Mouse (Mus musculus): Measurements from ENCODE around the gene Atp6v0e. TPM values are rescaled to one million over a fixed set of nuclear protein-coding genes. Genes with fewer than 3 reads are reported as not detected.
A peak's percentile ranks its signal among the peaks of the same experiment; 100 is the strongest.

The Atp6v0e gene
- polyA plus RNA-seq, 1 experiment from 2014 or later: 112 TPM

- H3K4me3 ChIP-seq: peak overlapping the region; percentile 71
- no peak overlapping the region for H3K27ac ChIP-seq
- peaks cover 15% of the 10 kb centered on the region; the same call in 1 of the 2 replicates for H3K4me1 ChIP-seq
- no peaks in the 10 kb centered on the region for H3K36me3 ChIP-seq
- peak overlapping the region; percentile 72 for H3K4me2 ChIP-seq (replicated peaks)
- no peaks in the 10 kb centered on the region for H3K27me3 ChIP-seq (replicated peaks)
- 26% methylated on average over 7 of the region's 7 CpGs for WGBS
- 0 out of 2 replicates have a peak overlapping the region, but pooled peaks have one; percentile 70 for H3K9ac ChIP-seq
- H3K9me3 ChIP-seq: no peaks in the 10 kb centered on the region
- ATAC-seq (ENCODE audit: low FRiP score, low read depth): 0 out of 2 replicates have a peak, but pooled peaks have one; percentile 19
Measured at GRCm38 (mm10) chr17:26675845-26676244, 12.8 kb downstream of the Atp6v0e start.

GRCm38 (mm10) chr17:26676252-26676615 is 13.2 kb downstream of the Atp6v0e start:
- peak; percentile 94 for ATAC-seq (ENCODE audit: low FRiP score, low read depth)
- H3K9me3 ChIP-seq: no peaks in the 10 kb centered on the region
- H3K36me3 ChIP-seq: no peaks in the 10 kb centered on the region
- H3K27me3 ChIP-seq (replicated peaks): no peaks in the 10 kb centered on the region
- H3K4me2 ChIP-seq (replicated peaks): peak overlapping the region; percentile 72
- under 1% methylated on average over 30 of the region's 30 CpGs for WGBS
- peak overlapping the region; percentile 33 for H3K27ac ChIP-seq
- peaks cover 15% of the 10 kb centered on the region; the same call in 1 of the 2 replicates for H3K4me1 ChIP-seq
- peak overlapping the region; percentile 71 for H3K4me3 ChIP-seq
- H3K9ac ChIP-seq: peak overlapping the region; percentile 70

- H3K9ac ChIP-seq: peak overlapping the region; percentile 70
- peak overlapping the region; percentile 33 for H3K27ac ChIP-seq
- no peaks in the 10 kb centered on the region for H3K27me3 ChIP-seq (replicated peaks)
- H3K4me3 ChIP-seq: peak overlapping the region; percentile 71
- H3K4me1 ChIP-seq: peaks cover 15% of the 10 kb centered on the region; the same call in 1 of the 2 replicates
- 4% methylated on average over 26 of the region's 26 CpGs for WGBS
- H3K36me3 ChIP-seq: no peaks in the 10 kb centered on the region
- peak overlapping the region; percentile 72 for H3K4me2 ChIP-seq (replicated peaks)
- ATAC-seq (ENCODE audit: low FRiP score, low read depth): peak; percentile 91
- H3K9me3 ChIP-seq: no peaks in the 10 kb centered on the region
Measured at GRCm38 (mm10) chr17:26676616-26677376, 13.8 kb downstream of the Atp6v0e start.

- Histone ChIP-seq H3K4me3 (no peak overlapping the region), H3K4me2 (replicated peaks) (peak overlapping the region; percentile 72)
- 89% methylated on average over 7 of the region's 7 CpGs for WGBS
Measured at GRCm38 (mm10) chr17:26677711-26678637, 14.9 kb downstream of the Atp6v0e start.

GRCm38 (mm10) chr17:26681276-26681675 is 18.2 kb downstream of the Atp6v0e start:
- no peak for ATAC-seq (ENCODE audit: low FRiP score, low read depth)
- H3K27me3 ChIP-seq (replicated peaks): no peaks in the 10 kb centered on the region
- 93% methylated on average over 6 of the region's 6 CpGs for WGBS
- peaks cover 15% of the 10 kb centered on the region; the same call in 1 of the 2 replicates for H3K4me1 ChIP-seq
- peaks cover 19% of the 10 kb centered on the region for H3K36me3 ChIP-seq
- no peaks in the 10 kb centered on the region for H3K9me3 ChIP-seq
- H3K4me3 ChIP-seq: no peak overlapping the region
- H3K4me2 ChIP-seq (replicated peaks): no peak overlapping the region
- no peak overlapping the region for H3K9ac ChIP-seq
- no peak overlapping the region for H3K27ac ChIP-seq

More at GRCm38 (mm10) chr17:26677711-26678637, 14.9 kb downstream of the Atp6v0e start:
- ATAC-seq (ENCODE audit: low FRiP score, low read depth): no peak
- H3K9me3 ChIP-seq: no peaks in the 10 kb centered on the region
- H3K36me3 ChIP-seq: peaks cover 1% of the 10 kb centered on the region
- H3K27me3 ChIP-seq (replicated peaks): no peaks in the 10 kb centered on the region
- peaks cover 15% of the 10 kb centered on the region; the same call in 1 of the 2 replicates for H3K4me1 ChIP-seq
- H3K27ac ChIP-seq: no peak overlapping the region
- H3K9ac ChIP-seq: no peak overlapping the region

- ATAC-seq (ENCODE audit: low FRiP score, low read depth): no peak
- H3K4me1 ChIP-seq: peaks cover 13% of the 10 kb centered on the region
- H3K9ac ChIP-seq: no peak overlapping the region
- no peak overlapping the region for H3K4me3 ChIP-seq
- no peak overlapping the region for H3K4me2 ChIP-seq (replicated peaks)
- 91% methylated on average over 17 of the region's 17 CpGs for WGBS
- H3K9me3 ChIP-seq: no peaks in the 10 kb centered on the region
- H3K36me3 ChIP-seq: peaks cover 19% of the 10 kb centered on the region
- no peak overlapping the region for H3K27ac ChIP-seq
- no peaks in the 10 kb centered on the region for H3K27me3 ChIP-seq (replicated peaks)
Measured at GRCm38 (mm10) chr17:26686334-26687000, 23.4 kb downstream of the Atp6v0e start.

- Histone ChIP-seq H3K27me3 (replicated peaks) (no peaks in the 10 kb centered on the region), H3K9ac (no peak overlapping the region), H3K4me3 (no peak overlapping the region), H3K9me3 (no peaks in the 10 kb centered on the region), H3K4me2 (replicated peaks) (no peak overlapping the region), H3K4me1 (peaks cover 16% of the 10 kb centered on the region), H3K27ac (no peak overlapping the region), H3K36me3 (peaks cover 10% of the 10 kb centered on the region)
- WGBS: 86% methylated on average over 8 of the region's 8 CpGs
- ATAC-seq (ENCODE audit: low FRiP score, low read depth): no peak
Measured at GRCm38 (mm10) chr17:26688795-26689735, 26.0 kb downstream of the Atp6v0e start.

GRCm38 (mm10) chr17:26689810-26690209 is 26.8 kb downstream of the Atp6v0e start:
- Histone ChIP-seq H3K9me3 (no peaks in the 10 kb centered on the region), H3K27me3 (replicated peaks) (no peaks in the 10 kb centered on the region), H3K4me1 (peaks cover 16% of the 10 kb centered on the region), H3K4me3 (no peak overlapping the region), H3K9ac (no peak overlapping the region), H3K4me2 (replicated peaks) (no peak overlapping the region), H3K27ac (no peak overlapping the region), H3K36me3 (0 out of 2 replicates have a peak, but pooled peaks cover 3% of the 10 kb centered on the region)
- WGBS: 80% methylated on average over 2 of the region's 2 CpGs
- no peak for ATAC-seq (ENCODE audit: low FRiP score, low read depth)

- no peak overlapping the region for H3K4me3 ChIP-seq
- no peaks in the 10 kb centered on the region for H3K36me3 ChIP-seq
- peaks cover 16% of the 10 kb centered on the region for H3K4me1 ChIP-seq
- 82% methylated on average over 5 of the region's 5 CpGs for whole genome bisulfite sequencing
- ATAC-seq (ENCODE audit: low FRiP score, low read depth): no peak
- no peak overlapping the region for H3K4me2 ChIP-seq (replicated peaks)
- no peak overlapping the region for H3K27ac ChIP-seq
- H3K9ac ChIP-seq: no peak overlapping the region
- no peaks in the 10 kb centered on the region for H3K27me3 ChIP-seq (replicated peaks)
- no peaks in the 10 kb centered on the region for H3K9me3 ChIP-seq
Measured at GRCm38 (mm10) chr17:26690236-26690635, 27.2 kb downstream of the Atp6v0e start.

- Histone ChIP-seq H3K4me2 (replicated peaks) (no peak overlapping the region), H3K9ac (no peak overlapping the region), H3K4me1 (peaks cover 16% of the 10 kb centered on the region), H3K9me3 (no peaks in the 10 kb centered on the region), H3K27ac (no peak overlapping the region), H3K27me3 (replicated peaks) (no peaks in the 10 kb centered on the region), H3K4me3 (no peak overlapping the region), H3K36me3 (peaks cover 7% of the 10 kb centered on the region)
- 91% methylated on average over 7 of the region's 7 CpGs for WGBS
- no peak for ATAC-seq (ENCODE audit: low FRiP score, low read depth)
Measured at GRCm38 (mm10) chr17:26691110-26691509, 28.1 kb downstream of the Atp6v0e start.

- no peak overlapping the region for H3K9ac ChIP-seq
- peaks cover 25% of the 10 kb centered on the region for H3K36me3 ChIP-seq
- no peaks in the 10 kb centered on the region for H3K27me3 ChIP-seq (replicated peaks)
- no peak overlapping the region for H3K4me3 ChIP-seq
- peaks cover 16% of the 10 kb centered on the region for H3K4me1 ChIP-seq
- no peak overlapping the region for H3K4me2 ChIP-seq (replicated peaks)
- H3K9me3 ChIP-seq: no peaks in the 10 kb centered on the region
- WGBS: 79% methylated on average over 7 of the region's 7 CpGs
- no peak overlapping the region for H3K27ac ChIP-seq
- ATAC-seq (ENCODE audit: low FRiP score, low read depth): no peak
Measured at GRCm38 (mm10) chr17:26693424-26693823, 30.4 kb downstream of the Atp6v0e start.

Measured in neural tube, embryonic 12.5 days (tissue).